Mouse (Mus musculus) kidney, postnatal 0 days (tissue): ENCODE data around the gene Hist1h1t. TPM values are rescaled to one million over a fixed set of nuclear protein-coding genes. Genes with fewer than 3 reads are reported as not detected.

Source experiments
- ATAC-seq: fragments of 200-750 bp; cut with Nextera tagmentation; replicated peaks from 2 replicates; pipeline ENCODE4 v1.8.0; 2017; ENCODE audit warnings: low read depth, moderate number of reproducible peaks, moderate TSS enrichment, moderate library complexity; ENCODE audit not compliant: low FRiP score
- DNase-seq: peaks from one replicate; pipeline ENCODE4 v3.0.0-alpha.2; 2016; ENCODE audit warnings: low spot score
- H3K27ac ChIP-seq: fragments of 300-500 bp; sonication (generic); 2 replicates; pipeline ENCODE4 v1.5.1; 2014; ENCODE audit warnings: mild to moderate bottlenecking
- H3K27me3 ChIP-seq: fragments of 300-500 bp; sonication (generic); 2 replicates; pipeline ENCODE4 v1.6.1; 2014; ENCODE audit warnings: low read length, mixed read lengths; ENCODE audit not compliant: insufficient read depth
- H3K36me3 ChIP-seq: fragments of 300-500 bp; sonication (generic); 2 replicates; pipeline ENCODE4 v1.6.1; 2014; ENCODE audit warnings: low read length, mixed read lengths; ENCODE audit not compliant: insufficient read depth
- H3K4me1 ChIP-seq: fragments of 300-500 bp; sonication (generic); replicated peaks from 2 replicates; pipeline ENCODE4 v1.6.1; 2014; ENCODE audit warnings: antibody characterized with exemption, low read length, mixed read lengths; ENCODE audit not compliant: insufficient read depth
- H3K4me2 ChIP-seq: fragments of 300-500 bp; sonication (generic); 2 replicates; pipeline ENCODE4 v1.6.1; 2014; ENCODE audit warnings: mild to moderate bottlenecking, low read length, moderate library complexity, mixed read lengths
- H3K4me3 ChIP-seq: fragments of 300-500 bp; sonication (generic); replicated peaks from 2 replicates; pipeline ENCODE4 v1.5.1; 2014; ENCODE audit warnings: low read depth, low read length
- H3K9ac ChIP-seq: fragments of 300-500 bp; sonication (generic); 2 replicates; pipeline ENCODE4 v1.6.1; 2014; ENCODE audit warnings: low read depth, low read length
- H3K9me3 ChIP-seq: fragments of 300-500 bp; sonication (generic); replicated peaks from 2 replicates; pipeline ENCODE4 v1.6.1; 2016; ENCODE audit warnings: low read length, inconsistent platforms, mixed read lengths
- CTCF ChIP-seq: IDR thresholded peaks from 2 replicates; pipeline ENCODE4 v1.5.1; 2016; ENCODE audit warnings: antibody characterized with exemption, low read depth, mild to moderate bottlenecking, moderate library complexity
- WGBS: fragments of 180-500 bp; shearing (Covaris S2); extraction: QIAGEN DNeasy Blood & Tissue Kit; methylation state at CpG from one replicate; pipeline ENCODE4 v1.1.7; 2014; 5-methylcytosine and 5-hydroxymethylcytosine counted together
- polyA plus RNA-seq: library from polyadenylated mRNA; unstranded; fragments of >200 nt; fragmentation: Nextera tagmentation; extraction: Ambion mirVana; gene quantifications from 2 replicates; pipeline ENCODE4 v1.2.1, GENCODE M21; 2015

Gene Hist1h1t
- polyA plus RNA-seq, 1 experiment from 2014 or later, result not detected

DNA sequence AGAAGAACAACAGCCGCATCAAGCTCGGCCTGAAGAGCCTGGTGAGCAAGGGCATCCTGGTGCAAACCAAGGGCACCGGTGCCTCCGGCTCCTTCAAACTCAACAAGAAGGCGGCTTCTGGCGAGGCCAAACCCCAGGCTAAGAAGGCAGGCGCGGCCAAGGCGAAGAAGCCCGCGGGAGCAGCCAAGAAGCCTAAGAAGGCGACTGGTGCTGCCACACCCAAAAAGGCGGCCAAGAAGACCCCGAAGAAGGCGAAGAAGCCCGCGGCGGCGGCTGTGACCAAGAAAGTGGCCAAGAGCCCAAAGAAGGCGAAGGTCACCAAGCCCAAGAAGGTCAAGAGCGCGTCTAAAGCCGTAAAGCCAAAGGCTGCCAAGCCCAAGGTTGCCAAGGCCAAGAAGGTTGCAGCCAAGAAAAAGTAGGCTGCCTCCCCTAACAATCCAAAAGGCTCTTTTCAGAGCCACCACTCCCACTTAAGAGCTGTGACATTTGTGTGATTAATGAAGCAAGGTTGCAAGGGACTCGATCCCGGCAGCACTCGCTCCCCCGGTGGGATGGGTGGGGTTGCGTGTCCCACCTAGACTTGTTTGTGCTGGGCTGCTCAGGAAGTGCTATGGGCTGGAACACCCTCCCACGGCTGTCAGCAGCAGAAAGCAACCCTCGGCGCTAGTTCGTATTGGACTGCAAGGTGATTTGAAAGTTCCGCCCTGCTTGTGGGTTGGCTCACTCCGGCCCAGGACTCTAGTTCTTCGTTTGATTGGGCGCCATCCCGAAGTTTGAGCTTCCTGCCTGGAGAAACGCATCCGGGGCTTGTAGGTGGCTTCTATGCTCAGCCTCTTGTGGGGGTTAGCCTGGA, 43.7 kb downstream of the Hist1h1t start:
- peak overlapping the region; percentile 92 for H3K9ac ChIP-seq
- ATAC-seq (peak; percentile 86), DNase-seq (peak; percentile 99)
- peak overlapping the region; percentile 68 for H3K4me3 ChIP-seq
- no peaks in the 10 kb centered on the region for H3K9me3 ChIP-seq
- 0% methylated on average over 39 of the region's 39 CpGs for WGBS
- TF ChIP-seq CTCF, result no peak
- H3K36me3 ChIP-seq, result no peaks in the 10 kb centered on the region
- H3K4me1 ChIP-seq, result no peaks in the 10 kb centered on the region
- peak overlapping the region; percentile 90 for H3K4me2 ChIP-seq
- no peaks in the 10 kb centered on the region for H3K27me3 ChIP-seq
- peak overlapping the region; percentile 99 for H3K27ac ChIP-seq

DNA sequence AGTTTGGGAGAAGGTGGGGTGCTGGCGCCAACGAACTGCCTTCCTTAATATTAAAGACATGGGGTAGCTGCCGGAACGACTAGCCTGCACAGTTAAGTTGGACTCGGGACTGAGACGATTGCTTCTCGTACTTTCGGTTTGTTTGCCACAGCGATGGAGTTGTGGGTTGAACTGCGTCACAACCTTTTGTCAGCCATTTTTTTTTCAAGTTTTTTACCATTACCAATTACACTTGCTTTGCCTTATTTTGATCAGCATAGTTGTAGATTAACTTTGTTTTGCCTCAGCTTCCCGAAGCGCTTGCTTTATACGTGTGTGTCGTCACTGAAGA, 44.3 kb downstream of the Hist1h1t start:
- TF ChIP-seq CTCF, result no peak
- no peak for DNase-seq
- no peak; the same call in 1 of the 2 replicates for ATAC-seq
- no peaks in the 10 kb centered on the region for H3K36me3 ChIP-seq
- H3K9me3 ChIP-seq, result no peaks in the 10 kb centered on the region
- H3K27me3 ChIP-seq, result no peaks in the 10 kb centered on the region
- H3K9ac ChIP-seq, result peak overlapping the region; percentile 92
- WGBS, result 1% methylated on average over 14 of the region's 14 CpGs
- H3K4me3 ChIP-seq, result peak overlapping the region; percentile 68
- H3K4me1 ChIP-seq, result no peaks in the 10 kb centered on the region
- H3K27ac ChIP-seq, result peak overlapping the region; percentile 99
- peak overlapping the region; percentile 90 for H3K4me2 ChIP-seq

DNA sequence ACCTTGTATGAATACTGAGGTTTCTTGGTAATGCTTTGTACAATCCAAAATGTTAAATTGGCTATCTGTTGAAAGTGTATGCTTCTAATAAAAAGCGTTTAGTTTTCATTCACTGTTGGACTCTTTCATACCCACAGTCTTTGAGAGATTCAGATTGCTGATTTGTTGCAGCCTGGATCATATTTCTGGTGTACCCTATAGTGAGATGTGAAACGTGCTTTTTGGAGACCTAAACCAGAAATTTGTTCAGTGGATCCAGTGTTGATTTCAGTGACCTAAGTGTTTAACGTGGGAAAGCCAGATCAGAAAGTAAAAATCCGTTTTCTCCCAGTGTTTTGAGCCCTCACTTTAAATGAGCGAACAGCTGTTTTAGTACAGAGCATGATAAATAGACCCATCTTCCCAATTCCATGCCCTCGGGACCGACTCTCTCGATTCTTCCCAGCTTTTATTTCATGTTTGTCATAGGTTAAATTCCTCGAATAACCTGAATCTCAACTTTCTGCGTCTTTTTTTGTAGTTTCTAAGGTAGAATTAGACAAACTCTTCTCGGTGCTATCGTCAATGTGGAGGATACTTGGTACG, 44.7 kb downstream of the Hist1h1t start:
- Histone ChIP-seq H3K9me3 (no peaks in the 10 kb centered on the region), H3K4me2 (peak overlapping the region; percentile 90), H3K27ac (peak overlapping the region; percentile 99), H3K9ac (peak overlapping the region; percentile 92), H3K4me3 (peak overlapping the region; percentile 68), H3K4me1 (no peaks in the 10 kb centered on the region), H3K36me3 (no peaks in the 10 kb centered on the region), H3K27me3 (no peaks in the 10 kb centered on the region)
- DNase-seq, result no peak
- WGBS, result 22% methylated on average over 13 of the region's 13 CpGs
- TF ChIP-seq CTCF, result no peak
- ATAC-seq, result no peak

- TF ChIP-seq CTCF, result no peak
- no peaks in the 10 kb centered on the region for H3K36me3 ChIP-seq
- no peak overlapping the region for H3K4me3 ChIP-seq
- DNase-seq, result no peak
- H3K9me3 ChIP-seq, result no peaks in the 10 kb centered on the region
- no peak overlapping the region for H3K9ac ChIP-seq
- no peaks in the 10 kb centered on the region for H3K27me3 ChIP-seq
- H3K4me2 ChIP-seq, result peak overlapping the region; percentile 90
- 49% methylated on average over 5 of the region's 5 CpGs for WGBS
- H3K27ac ChIP-seq, result no peak overlapping the region
- no peaks in the 10 kb centered on the region for H3K4me1 ChIP-seq
- no peak for ATAC-seq
Measured at GRCm38 (mm10) chr13:23740910-23741309, 45.3 kb downstream of the Hist1h1t start.

DNA sequence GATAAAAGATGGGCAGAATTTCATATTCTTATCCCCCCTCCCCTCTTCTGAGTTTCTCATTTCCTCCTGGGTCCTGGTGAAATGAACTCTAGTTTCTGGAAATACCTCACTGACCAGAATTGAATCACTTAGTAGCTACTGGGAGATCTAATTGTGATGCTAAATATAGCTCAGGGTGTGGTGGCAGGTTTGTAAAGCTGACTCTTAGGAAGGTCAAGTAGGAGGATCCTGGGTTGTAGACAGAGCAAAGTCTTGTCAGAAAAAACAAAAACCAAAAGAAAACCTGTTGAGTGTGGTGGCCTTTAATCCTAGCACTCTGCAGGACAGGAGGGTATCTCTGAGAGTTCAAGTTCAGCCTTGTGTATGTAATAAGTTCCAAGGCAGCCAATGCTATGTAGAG, 46.4 kb downstream of the Hist1h1t start:
- Histone ChIP-seq H3K9ac (no peak overlapping the region), H3K36me3 (no peaks in the 10 kb centered on the region), H3K4me3 (no peak overlapping the region), H3K4me1 (no peaks in the 10 kb centered on the region), H3K4me2 (no peak overlapping the region), H3K9me3 (no peaks in the 10 kb centered on the region), H3K27ac (no peak overlapping the region), H3K27me3 (no peaks in the 10 kb centered on the region)
- no peak for ATAC-seq
- TF ChIP-seq CTCF, result no peak
- no peak for DNase-seq

DNA sequence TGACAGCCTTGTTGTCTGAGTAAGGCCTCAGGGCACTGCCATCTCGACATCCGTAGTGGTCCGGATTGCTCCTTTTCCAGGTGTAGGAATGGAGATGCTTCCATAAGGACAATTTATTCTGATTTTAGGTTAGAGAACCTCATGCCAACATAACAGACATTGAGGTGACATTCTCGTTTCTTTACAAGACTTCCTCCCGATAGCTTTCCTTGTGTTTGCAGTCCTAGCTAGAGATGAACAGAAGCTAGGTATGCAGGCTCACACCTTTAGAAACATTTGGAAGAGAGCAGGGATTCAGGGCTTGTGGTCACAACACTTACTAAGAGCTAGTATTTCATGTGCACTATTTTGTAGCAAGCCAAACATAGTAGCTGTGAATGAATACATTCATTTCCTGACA, 47.6 kb downstream of the Hist1h1t start:
- Histone ChIP-seq H3K27ac (no peak overlapping the region), H3K9me3 (no peaks in the 10 kb centered on the region)
- DNase-seq, result no peak

More for the DNA sequence above, 47.6 kb downstream of the Hist1h1t start:
- H3K36me3 ChIP-seq, result no peaks in the 10 kb centered on the region
- WGBS, result 83% methylated on average over 5 of the region's 5 CpGs
- H3K4me2 ChIP-seq, result no peak overlapping the region
- no peaks in the 10 kb centered on the region for H3K27me3 ChIP-seq
- H3K9ac ChIP-seq, result no peak overlapping the region
- no peak for ATAC-seq
- no peak overlapping the region for H3K4me3 ChIP-seq
- TF ChIP-seq CTCF, result no peak
- H3K4me1 ChIP-seq, result peaks cover 10% of the 10 kb centered on the region
